Mouse (Mus musculus): ENCODE measurements around the gene Rabac1. TPM values are rescaled to one million over a fixed set of nuclear protein-coding genes. Genes with fewer than 3 reads are reported as not detected.
A peak's percentile ranks its signal among the peaks of the same experiment; 100 is the strongest.

The Rabac1 gene
- polyA plus RNA-seq, 1 experiment from 2014 or later, result 157 TPM

- Histone ChIP-seq H3K9ac (ENCODE audit: low read depth, low read length) (no peak overlapping the region), H3K9me3 (replicated peaks; ENCODE audit: control insufficient read depth, low read length) (no peaks in the 10 kb centered on the region), H3K4me2 (no peak overlapping the region), H3K4me3 (ENCODE audit: low read depth, low read length) (no peak overlapping the region), H3K4me1 (ENCODE audit: control insufficient read depth, insufficient read depth, low read length) (peaks cover 6% of the 10 kb centered on the region; the same call in 1 of the 2 replicates), H3K27me3 (ENCODE audit: control insufficient read depth, insufficient read depth, low read length) (peaks cover 74% of the 10 kb centered on the region), H3K36me3 (ENCODE audit: control insufficient read depth, insufficient read depth, low read length) (peaks cover 13% of the 10 kb centered on the region), H3K27ac (ENCODE audit: low read depth, low read length) (no peak overlapping the region)
- ATAC-seq (replicated peaks; ENCODE audit: insufficient number of reproducible peaks, low FRiP score, low TSS enrichment), result no peak
- 59% methylated on average over 6 of the region's 6 CpGs for WGBS (ENCODE audit: insufficient replicate concordance)
Observed at GRCm38 (mm10) chr7:24930475-24930874, 42.1 kb downstream of the Rabac1 start.

Small RNA genes lying within 50 kb of the gene (microRNA-seq; reads per million reads assigned to microRNA genes)
- gene Mir7046 (ENCODE audit: borderline number of aligned reads), result 0.75 reads per million, percentile 6 among the genes with 10 or more reads in this experiment
- not detected for gene Mir7047 (ENCODE audit: borderline number of aligned reads)

Other genes starting within 250 kb of the Rabac1 start
- gene Gm4763, start 245.8 kb downstream of the Rabac1 start, polyA plus RNA-seq (2014; fragmentation: Nextera tagmentation; extraction: Ambion mirVana), result not detected in 2 replicates
- gene Cd177, start 212.4 kb downstream of the Rabac1 start, polyA plus RNA-seq (2014; fragmentation: Nextera tagmentation; extraction: Ambion mirVana), result 0.11 TPM in 1 of 2 replicates, not detected in the other
- gene Ceacam10, start 195.5 kb downstream of the Rabac1 start, polyA plus RNA-seq (2014; fragmentation: Nextera tagmentation; extraction: Ambion mirVana), result not detected in 2 replicates
- gene Gm9844, start 110.5 kb downstream of the Rabac1 start, polyA plus RNA-seq (2014; fragmentation: Nextera tagmentation; extraction: Ambion mirVana), result 12.4 and 14.5 TPM in 2 replicates
- not detected in 2 replicates for gene Lypd4, start 102.8 kb downstream of the Rabac1 start, polyA plus RNA-seq (2014; fragmentation: Nextera tagmentation; extraction: Ambion mirVana)
- not detected in 2 replicates for gene Dmrtc2, start 102.7 kb downstream of the Rabac1 start, polyA plus RNA-seq (2014; fragmentation: Nextera tagmentation; extraction: Ambion mirVana)
- gene Rps19, start 88.4 kb downstream of the Rabac1 start, polyA plus RNA-seq (2014; fragmentation: Nextera tagmentation; extraction: Ambion mirVana), result 1,535 and 1,579 TPM in 2 replicates
- 0.14 and 0.30 TPM in 2 replicates for gene Cd79a, start 75.4 kb downstream of the Rabac1 start, polyA plus RNA-seq (2014; fragmentation: Nextera tagmentation; extraction: Ambion mirVana)
- 59.2 and 63.3 TPM in 2 replicates for gene Arhgef1, start 69.8 kb downstream of the Rabac1 start, polyA plus RNA-seq (2014; fragmentation: Nextera tagmentation; extraction: Ambion mirVana)
- not detected in 2 replicates for gene Gm4881, start 28.3 kb downstream of the Rabac1 start, polyA plus RNA-seq (2014; fragmentation: Nextera tagmentation; extraction: Ambion mirVana)
- gene Atp1a3, start 33.2 kb upstream of the Rabac1 start, polyA plus RNA-seq (2014; fragmentation: Nextera tagmentation; extraction: Ambion mirVana), result 2.3 and 4.1 TPM in 2 replicates
- 5.7 and 8.1 TPM in 2 replicates for gene Grik5, start 99.6 kb upstream of the Rabac1 start, polyA plus RNA-seq (2014; fragmentation: Nextera tagmentation; extraction: Ambion mirVana)
- gene Zfp574, start 99.8 kb upstream of the Rabac1 start, polyA plus RNA-seq (2014; fragmentation: Nextera tagmentation; extraction: Ambion mirVana), result 14.9 and 15.7 TPM in 2 replicates
- gene Pou2f2, start 207.0 kb upstream of the Rabac1 start, polyA plus RNA-seq (2014; fragmentation: Nextera tagmentation; extraction: Ambion mirVana), result 0.68 and 0.83 TPM in 2 replicates
- gene Dedd2, start 247.9 kb upstream of the Rabac1 start, polyA plus RNA-seq (2014; fragmentation: Nextera tagmentation; extraction: Ambion mirVana), result 5.3 and 6.7 TPM in 2 replicates
- gene Zfp526, start 248.7 kb upstream of the Rabac1 start, polyA plus RNA-seq (2014; fragmentation: Nextera tagmentation; extraction: Ambion mirVana), result 2.3 and 2.7 TPM in 2 replicates